Mouse (Mus musculus) liver, embryonic 14.5 days (tissue): ENCODE data around the gene Bax. TPM values are rescaled to one million over a fixed set of nuclear protein-coding genes. Genes with fewer than 3 reads are reported as not detected.
"Not testable (repeated sequence)": the region's sequence is repeated elsewhere in the genome, so short reads cannot be mapped to it uniquely, and the experiment has no call there.

Source experiments
- ATAC-seq: fragments of 200-750 bp; cut with Nextera tagmentation; 2 replicates; pipeline ENCODE4 v1.8.0; 2017; ENCODE audit warnings: moderate number of reproducible peaks, mild to moderate bottlenecking, moderate library complexity; ENCODE audit not compliant: insufficient read depth
- DNase-seq, 3 experiments: peaks; one replicate each; pipeline ENCODE4 v3.0.0-alpha.2; 2012 to 2013; ENCODE audit warnings: low read depth in 3 of 3, low spot score in 3 of 3
- H3K27ac ChIP-seq: fragments of 300-500 bp; sonication (generic); 2 replicates; pipeline ENCODE4 v1.5.1; 2014; ENCODE audit warnings: moderate library complexity, mild to moderate bottlenecking, control low read depth, inconsistent platforms
- H3K27me3 ChIP-seq: fragments of 300-500 bp; sonication (generic); 2 replicates; pipeline ENCODE4 v1.6.1; 2014; ENCODE audit warnings: mild to moderate bottlenecking, low read length, moderate library complexity; ENCODE audit not compliant: control insufficient read depth, insufficient read depth
- H3K36me3 ChIP-seq: fragments of 300-500 bp; sonication (generic); replicated peaks from 2 replicates; pipeline ENCODE4 v1.6.1; 2014; ENCODE audit warnings: low read depth; ENCODE audit not compliant: control insufficient read depth, insufficient read depth
- H3K4me1 ChIP-seq, 2 experiments: fragments of 200-500 bp in 1 of 2; fragments of 300-500 bp in 1 of 2; sonication (generic) in 1 of 2; replicated peaks; 2 replicates each; pipeline ENCODE4 v1.6.1; 2012 to 2014; ENCODE audit warnings: antibody characterized with exemption in 1 of 2, inconsistent platforms in 1 of 2, low read length in 1 of 2; ENCODE audit not compliant: control insufficient read depth in 2 of 2, insufficient read depth in 2 of 2
- H3K4me2 ChIP-seq: fragments of 300-500 bp; sonication (generic); 2 replicates; pipeline ENCODE4 v1.6.1; 2014; ENCODE audit warnings: low read depth, mild to moderate bottlenecking, control low read depth, moderate library complexity
- H3K4me3 ChIP-seq, 2 experiments: fragments of 200-500 bp in 1 of 2; fragments of 300-500 bp in 1 of 2; sonication (generic) in 1 of 2; 2 replicates each; pipeline ENCODE4 v1.5.1; 2012 to 2014; ENCODE audit warnings: low read depth in 2 of 2, low read length in 2 of 2, mild to moderate bottlenecking in 2 of 2, control low read depth in 1 of 2, inconsistent platforms in 1 of 2, moderate library complexity in 1 of 2; ENCODE audit not compliant: insufficient read depth in 1 of 2
- H3K9ac ChIP-seq: fragments of 300-500 bp; sonication (generic); replicated peaks from 2 replicates; pipeline ENCODE4 v1.6.1; 2014; ENCODE audit warnings: mild to moderate bottlenecking, control low read depth, moderate library complexity
- H3K9me3 ChIP-seq: fragments of 300-500 bp; sonication (generic); 2 replicates; pipeline ENCODE4 v1.6.1; 2016; ENCODE audit warnings: low read length, mixed read lengths; ENCODE audit not compliant: control insufficient read depth
- CTCF ChIP-seq: IDR thresholded peaks from 2 replicates; pipeline ENCODE4 v1.5.1; 2016; ENCODE audit warnings: antibody characterized with exemption, low read depth, control low read depth
- EP300 ChIP-seq: IDR thresholded peaks from 2 replicates; pipeline ENCODE4 v1.6.1; 2016; ENCODE audit warnings: antibody characterized with exemption, low read depth
- WGBS: fragments of 180-500 bp; shearing (Covaris S2); extraction: QIAGEN DNeasy Blood & Tissue Kit; methylation state at CpG from one replicate; pipeline ENCODE4 v1.1.7; 2014; ENCODE audit not compliant: insufficient replicate concordance; 5-methylcytosine and 5-hydroxymethylcytosine counted together
- polyA plus RNA-seq, 2 experiments: library from polyadenylated mRNA; depleted of rRNA in 1 of 2; stranded (reverse) in 1 of 2; unstranded in 1 of 2; fragments of >200 nt; fragmentation: Nextera tagmentation in 1 of 2; extraction: Ambion mirVana in 1 of 2; gene quantifications; 2 replicates each; pipeline versions ENCODE4 v1.2.1 to v1.2.3; 2012 to 2014

Gene Bax
- polyA plus RNA-seq, 2 experiments, result 49.7 to 57.9 TPM

- no peak overlapping the region for H3K27ac ChIP-seq
- no peak overlapping the region for H3K9ac ChIP-seq
- ATAC-seq (no peak), DNase-seq (no peak)
- peaks cover 23% of the 10 kb centered on the region for H3K36me3 ChIP-seq
- peaks cover 22 to 34% of the 10 kb centered on the region in 2 experiments for H3K4me1 ChIP-seq
- no peak for TF ChIP-seq EP300
- TF ChIP-seq CTCF, result no peak
- no peak overlapping the region for H3K4me3 ChIP-seq
- H3K27me3 ChIP-seq, result no peaks in the 10 kb centered on the region
- H3K4me2 ChIP-seq, result peak overlapping the region; percentile 83; the same call in 1 of the 2 replicates
- no peaks in the 10 kb centered on the region for H3K9me3 ChIP-seq
- WGBS, result 89% methylated on average over 12 of the region's 12 CpGs
Observed at GRCm38 (mm10) chr7:45465112-45465511, 1.6 kb downstream of the Bax start.

DNA sequence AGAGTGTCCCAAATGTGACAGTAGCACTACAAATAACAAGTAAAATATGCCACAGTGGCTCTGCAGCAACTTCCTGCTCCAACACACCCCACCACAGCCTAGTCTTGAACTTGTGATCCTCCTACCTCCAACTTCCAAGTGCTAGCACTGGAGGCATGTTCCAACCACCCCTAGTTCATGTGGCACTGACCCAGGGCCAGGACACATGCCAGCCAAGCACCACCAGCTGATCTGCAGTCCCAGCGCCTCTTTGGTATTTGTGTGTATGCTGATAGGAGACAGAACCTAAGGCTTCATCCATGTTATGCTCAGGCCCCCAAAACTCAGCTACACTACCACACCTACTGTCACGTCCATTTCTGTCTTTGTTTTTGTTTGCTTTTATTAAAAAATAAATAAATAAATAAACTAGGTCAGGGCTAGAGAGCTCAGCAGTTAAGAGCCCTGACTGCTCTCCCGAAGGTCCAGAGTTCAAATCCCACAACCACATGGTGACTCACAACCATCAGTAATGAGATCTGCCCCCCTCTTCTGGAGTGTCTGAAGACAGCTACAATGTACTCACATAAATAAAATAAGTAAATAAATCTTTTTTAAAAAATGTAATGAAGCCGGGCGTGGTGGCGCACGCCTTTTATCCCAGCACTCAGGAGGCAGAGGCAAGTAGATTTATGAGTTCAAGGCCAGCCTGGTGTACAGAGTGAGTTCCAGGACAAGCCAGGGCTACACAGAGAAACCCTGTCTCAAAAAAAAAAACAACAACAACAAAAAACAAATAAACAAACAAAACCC lies 2.5 kb downstream of the Bax start:
- Histone ChIP-seq H3K27me3 (no peaks in the 10 kb centered on the region), H3K9me3 (no peaks in the 10 kb centered on the region), H3K36me3 (peaks cover 23% of the 10 kb centered on the region), H3K4me3 (no peak overlapping the region), H3K9ac (no peak overlapping the region), H3K4me2 (no peak overlapping the region), H3K27ac (no peak overlapping the region), H3K4me1 (peaks cover 23 to 37% of the 10 kb centered on the region in 2 experiments)
- 85% methylated on average over 7 of the region's 7 CpGs for WGBS
- ATAC-seq, result no peak
- no peak for TF ChIP-seq EP300
- TF ChIP-seq CTCF, result no peak
- DNase-seq, result no peak

DNA sequence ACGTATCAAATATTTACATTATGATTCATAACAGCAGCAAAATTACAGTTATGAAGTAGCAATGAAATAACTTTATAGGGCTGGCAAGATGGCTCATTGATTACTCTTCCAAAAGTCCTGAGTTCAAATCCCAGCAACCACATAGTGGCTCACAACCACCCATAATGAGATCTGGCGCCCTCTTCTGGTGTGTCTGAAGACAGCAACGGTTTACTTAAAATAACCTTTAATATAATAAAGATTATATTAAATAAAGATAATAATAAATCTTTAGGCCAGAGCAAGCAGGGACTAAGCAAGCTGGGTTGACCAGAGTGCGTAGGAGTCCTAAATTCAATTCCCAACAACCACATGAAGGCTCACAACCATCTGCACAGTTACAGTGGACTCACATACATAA lies 3.8 kb downstream of the Bax start:
- not testable (repeated sequence) for ATAC-seq, H3K9ac ChIP-seq, H3K4me2 ChIP-seq, H3K4me3 ChIP-seq, H3K27me3 ChIP-seq, DNase-seq, H3K9me3 ChIP-seq, H3K27ac ChIP-seq
- WGBS, result 69% methylated on average over 4 of the region's 4 CpGs
- peak; percentile 45 for TF ChIP-seq CTCF
- H3K4me1 ChIP-seq, result peaks cover 29 to 41% of the 10 kb centered on the region in 2 experiments
- H3K36me3 ChIP-seq, result peaks cover 33% of the 10 kb centered on the region

- ATAC-seq, result no peak
- peaks cover 34 to 44% of the 10 kb centered on the region in 2 experiments for H3K4me1 ChIP-seq
Observed at GRCm38 (mm10) chr7:45462325-45462724, 4.4 kb downstream of the Bax start.

DNA sequence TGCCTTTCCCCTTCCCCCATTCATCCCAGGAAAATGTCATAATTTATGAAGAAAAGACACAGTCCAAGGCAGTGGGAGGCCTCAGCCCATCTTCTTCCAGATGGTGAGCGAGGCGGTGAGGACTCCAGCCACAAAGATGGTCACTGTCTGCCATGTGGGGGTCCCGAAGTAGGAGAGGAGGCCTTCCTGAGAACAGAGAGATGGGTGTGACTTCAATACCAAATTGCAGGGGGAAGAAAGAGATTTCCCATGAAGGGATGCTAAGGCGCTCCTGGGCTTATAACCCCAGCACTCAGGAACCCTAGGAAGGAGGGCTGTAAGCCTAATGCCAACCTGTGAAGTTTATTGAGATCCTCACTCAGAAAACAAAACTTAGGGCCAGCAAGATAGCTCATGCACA lies 4.9 kb downstream of the Bax start:
- H3K4me2 ChIP-seq, result peak overlapping the region; percentile 97
- H3K4me3 ChIP-seq, result peak overlapping the region in 1 of 2 experiments; percentile 39; a peak in 2 of 4 replicates
- H3K4me1 ChIP-seq, result peaks cover 35 to 43% of the 10 kb centered on the region in 2 experiments
- WGBS, result 90% methylated on average over 4 of the region's 4 CpGs
- no peak for ATAC-seq
- no peak for DNase-seq
- peak overlapping the region; percentile 50 for H3K9ac ChIP-seq
- H3K9me3 ChIP-seq, result no peaks in the 10 kb centered on the region
- TF ChIP-seq EP300 (no peak), CTCF (no peak)
- no peaks in the 10 kb centered on the region for H3K27me3 ChIP-seq
- H3K36me3 ChIP-seq, result peaks cover 39% of the 10 kb centered on the region
- H3K27ac ChIP-seq, result peak overlapping the region; percentile 98

More at GRCm38 (mm10) chr7:45462325-45462724, 4.4 kb downstream of the Bax start:
- WGBS, result 87% methylated on average over 4 of the region's 4 CpGs
- Histone ChIP-seq H3K4me3 (no peak overlapping the region), H3K27me3 (no peaks in the 10 kb centered on the region), H3K27ac (peak overlapping the region; percentile 98), H3K4me2 (no peak overlapping the region), H3K9ac (no peak overlapping the region), H3K9me3 (no peaks in the 10 kb centered on the region), H3K36me3 (peaks cover 38% of the 10 kb centered on the region)
- TF ChIP-seq EP300, result no peak
- TF ChIP-seq CTCF, result no peak
- no peak for DNase-seq
